Mouse (Mus musculus) left cerebral cortex, adult 11 months (tissue): Measurements from ENCODE around the gene Tsku.

Experiments used
- DNase-seq: peaks from one replicate; pipeline ENCODE4 v3.0.0; 2022; ENCODE audit warnings: low spot score

Gene Tsku

DNA sequence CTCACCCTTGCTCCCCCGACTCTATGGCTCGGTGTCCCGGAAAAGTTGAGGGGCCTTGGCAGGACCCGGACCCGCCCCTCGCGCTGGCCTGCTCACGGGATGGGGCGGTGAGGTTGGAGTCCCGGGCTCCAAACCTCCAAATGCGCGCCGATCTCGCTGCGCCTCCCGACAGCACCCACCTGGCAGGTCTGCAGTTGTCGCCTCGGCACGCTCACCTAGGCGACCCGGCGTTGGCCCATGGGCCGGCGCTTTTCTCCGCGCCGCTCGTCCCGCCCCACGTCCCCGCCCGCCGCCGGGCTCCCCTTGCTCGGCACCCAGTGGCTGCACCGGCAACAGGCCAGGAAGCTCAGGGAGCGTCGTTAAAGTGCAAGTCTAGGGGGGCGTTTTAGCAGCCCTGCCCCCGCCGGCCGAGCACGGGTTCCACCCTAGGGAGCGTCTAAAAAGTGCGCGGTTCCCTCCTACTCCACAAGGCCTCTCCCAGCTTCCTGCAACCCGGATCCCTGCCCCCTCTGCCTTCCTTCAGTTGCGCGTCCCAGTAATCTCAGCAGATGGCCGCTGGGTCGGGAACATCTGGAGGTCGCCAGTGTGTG is at the start of gene Tsku:
Tsku (minus strand) TSS at position 266 of the 590 bp plus-strand sequence.
- DNase-seq: peak; percentile 64

DNA sequence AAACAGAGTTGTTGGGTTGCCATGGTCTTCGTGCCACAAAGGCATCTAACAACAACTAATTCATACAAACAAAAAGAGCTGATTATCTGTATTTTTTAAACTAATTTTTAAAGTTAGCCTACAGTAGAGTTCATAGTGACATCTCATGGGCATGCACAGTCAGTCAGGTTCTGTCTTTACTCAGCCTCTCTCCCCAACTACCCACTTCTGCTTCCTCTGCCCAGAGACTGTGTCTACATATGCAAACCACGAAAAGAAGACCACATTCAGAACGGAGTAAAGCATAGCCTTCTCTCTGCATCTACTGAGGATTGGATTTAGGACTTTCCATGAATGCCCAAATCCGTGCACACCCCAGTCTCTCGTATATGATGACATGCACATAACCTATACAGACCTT is 46.5 kb upstream of the Tsku start:
- DNase-seq: no peak

DNA sequence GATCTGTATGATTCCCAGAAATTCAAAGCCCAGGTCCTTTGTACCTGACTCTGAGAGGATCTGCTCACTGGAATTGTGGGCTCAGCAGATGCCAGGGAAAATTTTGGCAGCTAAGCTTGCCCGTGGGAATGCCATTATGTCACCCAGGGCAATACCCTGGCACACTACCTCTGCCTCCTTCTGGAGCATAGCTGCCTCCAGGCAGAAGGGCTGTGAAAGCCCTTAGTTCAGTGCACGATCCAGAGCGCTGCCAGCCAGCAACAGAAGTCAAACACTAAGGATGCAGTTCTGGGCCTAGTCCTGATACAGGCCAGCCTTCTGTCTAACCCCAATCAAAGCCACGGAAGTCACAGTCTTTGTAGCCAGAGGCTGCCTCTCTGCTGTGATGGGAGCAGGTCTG is 42.9 kb upstream of the Tsku start:
- DNase-seq: no peak

DNA sequence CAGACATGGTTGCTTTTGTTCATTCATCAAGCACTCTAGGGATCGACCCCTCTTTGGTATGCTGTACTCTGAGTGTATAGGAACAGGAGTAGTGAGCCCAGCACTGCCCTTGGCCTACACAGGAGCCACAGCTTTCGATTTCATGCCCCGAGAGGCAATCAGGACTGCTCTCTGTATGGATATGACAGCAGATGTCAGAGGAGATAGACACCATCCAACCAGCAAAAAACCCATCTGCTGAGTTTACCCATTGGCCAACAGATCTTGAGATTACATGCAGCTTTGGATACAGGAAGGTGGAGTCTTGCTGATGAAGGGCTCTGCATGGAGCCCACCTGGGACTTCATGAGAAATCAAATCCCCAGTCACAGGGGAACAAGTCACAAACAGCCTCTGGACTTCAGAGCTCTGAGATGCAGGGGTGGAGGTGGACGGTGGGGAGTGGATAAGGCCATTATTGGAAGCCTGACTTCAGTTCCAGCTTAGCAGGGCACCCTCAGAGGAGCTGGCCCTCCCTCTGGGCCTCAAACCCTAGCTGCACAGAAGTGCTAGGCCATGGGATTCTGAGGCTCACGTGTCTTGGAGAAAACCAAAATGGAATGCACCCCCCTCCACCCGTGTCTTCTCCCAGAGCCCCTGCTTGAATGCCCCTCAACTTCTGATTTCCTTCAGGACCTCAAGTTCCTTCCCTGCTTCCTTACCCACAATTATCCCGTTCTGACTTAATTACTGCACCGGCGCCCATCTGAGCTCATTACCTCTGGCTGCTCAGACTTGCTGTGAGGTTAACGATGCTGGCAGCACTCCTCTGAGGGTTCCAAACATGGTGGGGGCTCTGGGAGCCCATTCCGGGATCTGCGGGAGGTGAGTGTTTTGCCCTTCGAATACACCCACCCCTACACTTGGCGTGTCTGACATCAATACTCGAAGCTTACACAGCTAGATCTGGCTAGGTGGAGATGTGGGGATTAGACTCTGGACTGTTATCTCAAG is 41.8 kb upstream of the Tsku start:
- DNase-seq: no peak

DNA sequence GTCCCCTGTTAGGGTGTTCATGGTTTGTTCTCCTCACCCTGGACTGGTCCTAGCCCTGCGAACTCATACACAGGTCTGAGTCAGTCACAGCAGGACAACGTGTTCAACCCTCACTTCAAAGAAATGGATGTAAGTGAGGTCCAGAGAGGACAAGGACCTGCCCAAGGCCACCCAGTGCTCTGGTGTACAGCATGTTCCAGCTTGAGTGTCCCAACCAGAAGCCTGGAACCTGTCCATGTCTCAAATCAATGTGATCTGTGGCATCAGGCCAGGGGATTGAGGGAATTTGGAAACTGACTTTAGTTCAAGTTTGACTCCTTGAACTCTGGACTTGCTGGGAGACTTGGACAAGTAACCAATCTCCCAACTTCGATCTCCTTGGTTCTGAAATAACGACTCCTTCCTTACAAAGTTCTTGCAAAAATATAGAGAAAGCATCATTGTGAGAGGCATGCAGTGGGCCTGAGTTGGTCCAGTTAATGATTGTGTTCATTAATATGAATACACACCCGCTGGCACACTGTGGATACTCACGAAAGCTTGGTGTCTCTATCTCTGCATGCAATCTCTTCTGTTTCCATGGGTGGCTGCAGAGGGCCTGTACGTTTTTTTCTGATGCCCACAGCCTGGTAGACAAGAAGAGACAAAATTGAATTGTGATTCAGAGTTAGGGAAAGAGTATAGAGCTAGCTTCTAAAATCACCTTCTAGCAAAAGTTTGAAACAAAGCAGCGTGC is 31.5 kb upstream of the Tsku start:
- DNase-seq: no peak

DNA sequence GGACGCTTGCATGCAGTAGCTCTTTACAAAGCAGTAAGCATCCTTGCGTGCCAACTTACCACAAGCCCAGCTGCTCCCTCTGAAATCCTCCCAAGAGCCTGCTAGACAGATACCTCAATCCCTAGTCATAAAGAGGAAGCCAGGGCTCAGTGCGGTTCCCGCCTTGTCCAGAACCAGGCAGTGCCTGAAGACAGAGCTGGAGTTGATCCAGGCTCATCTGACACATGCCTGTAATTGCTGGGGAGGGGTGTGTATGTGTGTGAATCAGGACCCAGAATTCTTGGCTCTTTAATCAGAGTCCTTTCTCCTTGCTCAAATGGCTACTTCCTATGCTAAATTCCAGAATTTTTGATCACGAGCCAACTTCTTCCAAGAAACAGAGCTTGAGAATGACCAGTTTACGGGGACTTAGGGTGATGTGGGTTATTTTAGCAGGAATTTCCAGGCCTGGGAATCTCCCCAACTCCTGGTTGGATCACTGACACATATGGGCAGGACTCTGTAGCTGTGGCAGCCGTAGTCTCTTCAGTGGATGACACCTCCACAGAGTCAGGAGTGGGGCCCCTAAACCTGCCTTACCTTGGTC is 30.3 kb upstream of the Tsku start:
- no peak for DNase-seq

DNA sequence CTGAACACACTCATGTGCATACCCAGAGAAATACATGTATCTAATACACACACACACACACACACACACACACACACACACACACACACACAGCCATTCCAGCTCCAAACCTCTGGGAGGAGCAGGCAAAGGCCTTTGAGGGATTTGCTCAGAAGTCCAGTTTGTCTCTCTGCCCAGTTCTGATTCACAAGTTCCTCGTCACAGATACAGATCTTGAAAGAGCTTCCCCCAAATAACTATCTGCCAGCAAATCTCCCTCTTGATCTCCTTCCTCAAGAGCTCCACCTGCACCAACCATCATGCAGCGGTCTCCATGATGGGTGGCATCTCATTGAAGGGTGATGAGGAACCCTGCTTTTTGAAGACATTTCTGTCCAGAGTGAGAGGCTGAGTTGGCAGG is 29.4 kb upstream of the Tsku start:
- DNase-seq: no peak

DNA sequence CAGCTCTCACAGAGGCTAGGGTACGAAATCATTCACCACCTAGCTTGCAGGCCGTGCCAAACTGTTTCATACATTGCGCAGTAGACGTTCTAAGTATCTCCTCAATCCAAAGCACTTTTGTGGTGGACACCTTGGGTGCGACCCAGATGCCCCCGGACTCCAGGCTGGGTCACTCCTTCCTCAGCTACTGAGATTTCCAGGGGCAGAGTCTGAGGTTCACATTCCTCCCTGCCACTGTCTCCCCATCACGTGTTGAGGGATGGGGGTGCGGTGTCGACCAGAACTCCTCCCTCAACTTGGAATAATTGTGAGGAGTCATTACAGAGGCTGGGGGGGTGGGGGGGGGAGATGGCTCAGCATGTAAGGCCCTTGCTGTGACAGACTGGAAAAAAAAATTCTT is 28.5 kb upstream of the Tsku start:
- no peak for DNase-seq

DNA sequence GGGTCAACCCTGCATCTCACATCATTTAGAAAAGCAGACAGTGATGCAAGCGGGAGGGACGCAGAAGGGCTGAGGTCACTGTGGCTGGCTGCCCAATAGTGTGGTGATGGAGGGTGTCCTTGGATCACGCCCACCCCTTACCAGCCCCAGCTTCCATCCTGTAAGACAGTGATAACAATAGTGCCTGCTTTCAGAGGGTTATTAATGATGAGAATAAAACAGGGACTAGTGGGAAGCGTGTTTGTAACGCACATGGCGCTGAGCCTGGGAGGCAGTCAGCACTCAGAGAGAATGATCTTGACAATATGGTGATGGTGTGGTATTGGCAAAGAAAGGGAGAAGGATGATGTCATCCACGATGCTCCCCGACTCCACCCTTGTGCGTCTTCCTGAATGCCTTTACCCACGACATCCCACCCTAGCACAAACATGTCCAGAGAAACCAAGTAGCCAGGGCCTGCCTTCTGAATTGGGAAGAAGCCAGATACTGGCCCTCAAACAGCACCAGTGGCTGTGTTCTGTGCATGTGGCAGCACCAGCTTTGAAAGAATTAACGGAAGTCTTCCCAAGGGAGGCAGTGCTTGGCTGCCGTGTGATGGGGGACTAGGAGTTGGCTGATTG is 27.9 kb upstream of the Tsku start:
- no peak for DNase-seq

DNA sequence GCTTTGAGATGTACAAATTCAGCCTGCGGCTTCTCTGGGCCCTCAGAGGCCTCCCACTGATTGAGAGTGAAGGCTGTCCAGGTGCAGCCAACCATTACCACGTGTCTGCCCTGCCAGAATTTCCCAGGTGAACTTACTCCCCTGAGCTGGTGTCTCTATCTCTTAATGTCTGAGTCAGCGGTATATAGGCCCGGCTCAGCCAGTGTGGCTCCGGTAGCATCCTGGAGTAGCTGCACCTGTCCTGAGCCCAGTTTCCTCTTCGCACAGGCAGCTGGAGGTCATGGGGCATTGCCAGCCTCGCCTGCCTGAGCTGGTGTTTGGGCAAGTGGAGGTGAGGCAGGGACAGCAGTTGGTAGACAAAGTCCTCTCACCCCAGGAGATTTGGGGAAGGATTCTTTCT is 26.1 kb upstream of the Tsku start:
- no peak for DNase-seq

DNA sequence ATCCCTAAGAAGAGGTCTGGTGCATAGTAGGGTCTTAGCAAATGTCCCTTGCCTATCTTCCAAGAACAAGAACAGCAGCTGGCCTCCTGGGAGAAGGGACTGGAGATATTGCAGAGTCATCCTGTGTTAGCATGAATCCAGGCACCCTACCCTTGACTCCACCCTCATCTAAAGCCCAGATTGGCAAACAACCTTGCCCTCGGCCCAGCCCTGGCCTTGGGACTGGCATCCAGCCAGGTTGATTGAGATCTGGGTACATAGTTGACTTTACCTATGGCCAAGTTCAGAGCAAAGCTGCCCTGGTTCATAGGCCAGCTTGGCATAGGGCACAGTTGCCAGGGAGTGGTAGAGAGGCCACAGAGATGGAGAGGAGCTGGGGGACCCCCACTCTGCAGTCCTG is 24.0 kb upstream of the Tsku start:
- DNase-seq: no peak

DNA sequence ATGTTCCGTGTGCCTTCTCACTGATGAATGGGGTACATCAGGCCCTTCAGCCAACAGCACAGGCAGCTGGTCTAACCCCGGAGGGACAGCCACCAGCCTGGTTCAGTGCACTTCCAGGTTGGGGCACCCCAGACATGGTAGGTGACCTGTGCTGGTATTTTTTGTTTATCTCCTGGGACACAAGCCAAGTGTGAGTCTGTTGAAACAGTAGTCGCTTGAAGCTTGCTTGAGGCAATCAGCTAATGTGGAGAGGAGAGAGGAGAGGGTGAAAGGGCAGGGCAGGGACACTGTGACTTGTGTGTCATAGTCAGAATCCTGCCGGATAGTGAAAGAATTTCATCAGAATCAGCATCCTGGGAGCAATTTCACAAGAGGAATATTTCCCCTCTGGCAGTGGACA is 22.2 kb upstream of the Tsku start:
- no peak for DNase-seq

DNA sequence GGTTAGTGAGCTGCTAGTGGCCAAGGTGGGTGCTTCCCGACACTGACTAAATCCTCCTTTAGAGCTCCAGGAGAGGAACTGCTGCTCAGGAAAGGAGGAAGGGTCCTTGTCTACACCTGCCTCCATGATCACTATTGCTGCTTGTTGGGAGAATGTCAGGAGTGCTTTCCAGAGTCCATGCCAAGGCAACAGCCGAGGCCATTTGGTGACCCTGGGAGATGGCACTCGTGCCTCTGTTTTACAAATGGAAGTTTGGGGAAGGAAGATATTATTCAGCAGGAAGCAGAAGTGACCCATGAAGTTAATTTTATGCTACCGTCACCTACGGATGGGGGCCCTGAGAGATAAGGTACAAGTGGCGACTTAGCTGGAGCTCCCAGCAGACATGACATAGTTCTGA is 21.7 kb upstream of the Tsku start:
- no peak for DNase-seq

DNA sequence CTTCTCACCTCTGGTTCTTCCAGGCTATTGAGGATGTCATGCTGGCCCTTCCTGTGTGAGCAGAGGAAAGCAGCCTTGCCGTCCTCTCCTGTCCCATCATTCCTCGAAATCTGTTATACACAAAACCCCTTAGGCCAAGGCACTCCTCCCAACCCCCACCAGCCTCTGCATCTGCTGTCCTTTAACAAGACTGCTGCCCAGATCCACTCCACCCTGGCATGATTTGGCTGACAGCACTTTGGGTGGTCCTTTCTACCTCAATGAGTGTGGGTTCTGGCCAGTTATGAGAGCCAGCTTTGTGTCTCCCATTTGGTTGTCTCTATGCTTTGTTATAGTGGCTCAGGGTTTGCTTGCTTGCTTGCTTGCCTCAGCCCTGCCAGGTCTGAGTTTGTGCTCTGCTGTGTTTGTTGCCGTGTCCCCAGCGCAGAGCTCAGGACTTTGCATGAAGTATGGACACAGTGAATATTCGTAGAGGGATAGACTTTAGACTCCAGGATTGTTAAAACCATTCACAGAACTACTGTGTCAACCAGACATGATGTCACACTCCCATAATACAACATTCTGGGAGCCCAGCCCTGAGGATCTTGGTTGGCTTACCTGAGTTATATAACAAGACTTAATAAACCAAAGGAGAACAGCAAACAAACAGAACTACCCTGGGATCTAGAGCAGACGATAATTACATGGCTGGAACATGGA is 19.2 kb upstream of the Tsku start:
- no peak for DNase-seq

DNA sequence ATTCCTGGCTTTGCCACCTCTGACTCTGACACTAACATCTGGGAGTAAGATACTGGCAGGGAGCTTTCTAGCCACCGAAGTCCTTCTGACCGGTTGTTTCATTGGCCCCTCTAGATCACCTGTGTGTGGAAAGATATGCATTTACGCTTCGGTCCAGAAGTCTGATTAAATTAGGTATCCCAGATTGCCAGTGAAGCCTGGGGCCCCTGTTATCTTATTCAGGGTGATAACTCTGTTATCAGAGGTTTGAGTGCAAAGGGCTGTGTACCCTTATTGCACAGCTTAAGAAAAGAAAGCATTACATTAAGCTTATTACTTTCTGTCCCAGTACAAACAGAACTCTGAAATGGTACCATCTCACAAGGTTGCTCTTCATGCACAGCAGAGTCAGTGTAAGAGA is 18.1 kb upstream of the Tsku start:
- no peak for DNase-seq

DNA sequence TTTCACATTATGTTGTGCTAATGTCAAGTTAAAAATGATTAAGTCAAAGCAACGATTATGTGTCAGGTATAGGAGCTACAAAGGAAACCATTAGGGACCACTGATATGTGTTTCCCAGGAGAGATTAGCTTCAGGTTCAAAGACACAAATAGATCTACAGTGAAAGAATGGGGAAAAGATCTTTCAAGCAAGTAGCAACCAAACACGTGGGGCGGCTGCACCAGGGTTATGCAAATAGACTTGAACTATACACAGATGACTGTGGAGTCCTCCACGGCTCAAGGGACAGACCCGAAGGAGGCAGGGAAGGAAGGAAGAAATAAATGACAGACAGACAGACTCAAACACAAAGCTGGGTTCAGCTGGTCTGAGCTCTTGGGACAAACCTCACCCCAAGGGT is 16.1 kb upstream of the Tsku start:
- DNase-seq: no peak

DNA sequence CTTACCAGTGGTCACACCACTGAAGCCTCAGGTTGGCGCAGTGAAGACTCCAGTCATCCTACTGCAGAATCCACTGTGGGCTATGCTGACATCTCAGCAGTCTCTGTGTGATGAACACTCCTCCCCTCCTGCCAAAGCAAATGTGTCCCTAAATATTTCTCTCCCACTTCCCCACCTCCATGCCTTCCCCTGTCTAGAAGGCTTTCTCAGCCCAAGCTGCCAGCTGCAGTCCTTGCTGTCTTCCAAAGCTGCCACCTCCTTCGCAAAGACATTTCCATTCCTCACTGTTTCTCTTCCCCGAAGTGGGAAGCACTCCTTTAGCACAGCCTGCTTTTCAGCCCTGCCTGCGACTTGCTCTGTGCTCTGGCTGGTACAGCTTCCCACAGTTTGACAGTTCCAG is 10.0 kb upstream of the Tsku start:
- peak; percentile 59 for DNase-seq

DNA sequence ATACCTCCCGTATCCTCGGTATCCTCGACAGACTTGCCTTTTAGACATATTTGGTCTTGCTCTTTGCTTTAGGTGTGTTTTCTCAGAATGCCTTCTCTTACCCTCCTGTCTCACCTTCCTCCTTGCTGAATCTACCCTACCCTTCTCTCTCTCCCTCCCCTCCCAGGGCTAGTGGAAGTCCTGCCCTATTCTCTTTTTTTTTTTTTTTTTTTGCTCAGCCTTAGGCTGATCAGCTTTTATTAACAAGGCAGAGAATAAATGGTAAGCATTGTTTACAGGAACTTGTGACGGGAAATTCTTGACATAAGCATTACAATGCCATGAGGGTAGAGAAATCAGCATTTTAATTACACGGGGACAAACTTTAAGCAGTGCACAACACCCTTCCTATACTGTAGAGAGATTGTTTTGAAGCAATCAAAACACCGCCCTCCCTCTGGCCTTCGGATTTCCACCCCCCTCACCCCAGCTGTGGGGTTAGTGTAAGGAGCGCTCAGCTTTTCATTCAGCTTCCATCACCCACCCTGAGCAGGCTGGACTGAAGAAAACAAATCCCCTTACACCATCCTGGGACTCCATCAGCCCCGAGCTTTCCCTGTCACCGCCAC is 8.7 kb upstream of the Tsku start:
- DNase-seq: no peak

DNA sequence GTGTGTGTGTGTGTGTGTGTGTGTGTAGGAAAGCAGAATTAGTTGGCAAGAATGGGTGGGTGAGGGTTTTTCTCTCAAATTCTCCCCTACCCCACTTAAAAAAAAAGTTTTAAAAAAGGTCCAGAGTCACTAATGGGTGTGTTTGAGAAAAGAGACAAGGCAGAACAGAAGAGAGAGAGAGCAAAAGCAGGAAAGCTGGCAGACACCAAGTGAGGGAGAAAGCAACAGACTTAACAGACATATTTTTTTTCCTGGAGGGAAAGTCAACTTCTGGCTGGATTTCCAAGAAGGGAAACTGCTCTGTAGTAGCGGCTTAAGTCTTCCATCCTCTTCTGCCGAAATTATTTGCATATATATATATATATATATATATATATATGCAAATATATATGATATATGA is 534 bp upstream of the Tsku start:
- no peak for DNase-seq

DNA sequence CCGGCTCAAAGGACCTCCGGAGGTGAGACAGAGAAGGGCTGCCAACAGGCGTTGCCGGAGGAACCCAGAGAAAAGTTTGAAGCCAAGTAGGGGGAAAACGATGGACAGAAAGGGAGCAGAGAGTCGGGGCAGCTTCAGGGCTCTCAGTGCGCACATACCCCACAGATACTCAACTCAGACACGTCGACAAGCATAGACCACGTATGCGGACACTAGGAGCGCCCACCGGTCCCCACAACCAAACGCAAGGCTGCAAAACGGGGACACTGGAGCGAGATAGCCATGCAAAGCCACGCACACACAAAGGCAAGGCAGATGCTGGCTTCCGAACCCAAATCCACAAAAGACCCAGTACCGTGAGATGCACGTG is 522 bp downstream of the Tsku start:
- DNase-seq: no peak

DNA sequence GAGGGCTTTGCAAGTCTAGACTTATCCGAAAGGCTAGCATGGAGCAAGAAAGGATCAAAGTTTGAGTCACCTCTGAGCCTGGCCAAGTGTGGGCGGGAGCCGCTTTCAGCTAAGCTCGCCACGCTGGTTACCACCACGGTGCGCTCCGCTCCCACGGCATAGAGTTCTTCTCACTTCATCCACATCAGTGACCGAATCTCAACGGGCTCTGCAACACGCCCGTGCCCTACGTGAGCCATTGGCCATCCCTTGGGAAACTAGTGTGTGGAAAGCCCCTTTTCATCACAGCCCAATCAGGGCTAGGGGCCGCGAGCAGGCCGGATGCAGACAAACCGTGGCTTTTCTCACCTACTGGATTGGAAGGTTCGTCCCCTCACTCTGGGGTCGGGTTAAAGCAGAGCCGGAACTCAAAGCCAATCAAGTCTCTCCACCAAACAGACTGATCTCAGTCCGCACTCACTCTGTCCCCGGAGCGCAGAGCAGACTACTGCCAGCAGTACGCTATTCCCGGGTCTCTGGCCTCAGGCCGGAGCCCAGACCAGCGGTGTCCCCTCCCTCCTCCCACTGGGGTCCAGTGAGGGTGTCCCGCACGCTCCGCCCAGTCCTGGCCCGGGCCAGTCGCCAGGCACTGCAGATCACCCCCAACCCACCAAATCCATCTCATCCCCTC is 1.0 kb downstream of the Tsku start:
- no peak for DNase-seq
